Mouse (Mus musculus): Measurements from ENCODE around the gene Wdr90. TPM values are rescaled to one million over a fixed set of nuclear protein-coding genes. Genes with fewer than 3 reads are reported as not detected.

Wdr90 gene
- polyA plus RNA-seq, 1 experiment, result 34.5 TPM

GRCm38 (mm10) chr17:25861704-25862612, 657 bp upstream of the Wdr90 start:
- H3K4me3 ChIP-seq (ENCODE audit: extremely low read depth, insufficient read depth, insufficient read length), result peak overlapping the region; percentile 67
- 17% methylated on average over 6 of the region's 6 CpGs for WGBS
- TF ChIP-seq POLR2A (IDR thresholded peaks at IDR 0.05; ENCODE audit: low read depth, low read length) (no peak), CTCF (IDR thresholded peaks at IDR 0.05; ENCODE audit: extremely low read depth, insufficient read depth, insufficient read length, insufficient replicate concordance) (no peak)
- no peaks in the 10 kb centered on the region for H3K36me3 ChIP-seq (ENCODE audit: control insufficient read depth, insufficient read depth, low read length)
- DNase-seq (ENCODE audit: low read depth in 1 of 2, low spot score in 2 of 2), result no peak
- no peaks in the 10 kb centered on the region for H3K27me3 ChIP-seq (ENCODE audit: control insufficient read depth, insufficient read depth, low read length)
- H3K27ac ChIP-seq (ENCODE audit: insufficient read depth, low read length), result peak overlapping the region; percentile 66
- peaks cover 3% of the 10 kb centered on the region; the same call in 1 of the 2 replicates for H3K4me1 ChIP-seq (ENCODE audit: control insufficient read depth, insufficient read depth, insufficient read length)

- TF ChIP-seq CTCF (IDR thresholded peaks at IDR 0.05; ENCODE audit: extremely low read depth, insufficient read depth, insufficient read length, insufficient replicate concordance), result no peak
- TF ChIP-seq POLR2A (IDR thresholded peaks at IDR 0.05; ENCODE audit: low read depth, low read length), result no peak
- no peaks in the 10 kb centered on the region for H3K36me3 ChIP-seq (ENCODE audit: control insufficient read depth, insufficient read depth, low read length)
- H3K27me3 ChIP-seq (ENCODE audit: control insufficient read depth, insufficient read depth, low read length), result no peaks in the 10 kb centered on the region
- H3K27ac ChIP-seq (ENCODE audit: insufficient read depth, low read length), result no peak overlapping the region
- H3K4me3 ChIP-seq (ENCODE audit: extremely low read depth, insufficient read depth, insufficient read length), result no peak overlapping the region
- WGBS, result 91% methylated on average over 6 of the region's 6 CpGs
- DNase-seq (ENCODE audit: low read depth in 1 of 2, low spot score in 2 of 2), result no peak
- peaks cover 3% of the 10 kb centered on the region; the same call in 1 of the 2 replicates for H3K4me1 ChIP-seq (ENCODE audit: control insufficient read depth, insufficient read depth, insufficient read length)
Measured at GRCm38 (mm10) chr17:25860229-25860628, 1.1 kb downstream of the Wdr90 start.

- peak; percentile 53; the same call in 1 of the 2 replicates for TF ChIP-seq POLR2A (IDR thresholded peaks at IDR 0.05; ENCODE audit: low read depth, low read length)
- peak; percentile 36; the same call in 1 of the 2 replicates for TF ChIP-seq CTCF (IDR thresholded peaks at IDR 0.05; ENCODE audit: extremely low read depth, insufficient read depth, insufficient read length, insufficient replicate concordance)
- Histone ChIP-seq H3K36me3 (ENCODE audit: control insufficient read depth, insufficient read depth, low read length) (peaks cover 26% of the 10 kb centered on the region), H3K27me3 (ENCODE audit: control insufficient read depth, insufficient read depth, low read length) (no peaks in the 10 kb centered on the region), H3K4me3 (ENCODE audit: extremely low read depth, insufficient read depth, insufficient read length) (peak within 1 kb of the TSS; percentile 84), H3K4me1 (ENCODE audit: control insufficient read depth, insufficient read depth, insufficient read length) (peaks cover 15% of the 10 kb centered on the region), H3K27ac (ENCODE audit: insufficient read depth, low read length) (peak within 1 kb of the TSS; percentile 86)
- peak; percentile 81 to 97 for DNase-seq (ENCODE audit: low read depth in 1 of 2, low spot score in 2 of 2)
- 0% methylated on average over 21 of the region's 21 CpGs for WGBS
Measured at GRCm38 (mm10) chr17:25844396-25844901, 16.9 kb downstream of the Wdr90 start, which contains the start of gene Rhot2. Gene Rhot2, minus strand, starts transcription at chr17:25844851.

- H3K4me1 ChIP-seq (ENCODE audit: control insufficient read depth, insufficient read depth, insufficient read length), result peaks cover 15% of the 10 kb centered on the region
- H3K27ac ChIP-seq (ENCODE audit: insufficient read depth, low read length), result peak overlapping the region; percentile 86
- no peak for DNase-seq (ENCODE audit: low read depth in 1 of 2, low spot score in 2 of 2)
- H3K36me3 ChIP-seq (ENCODE audit: control insufficient read depth, insufficient read depth, low read length), result peaks cover 30% of the 10 kb centered on the region
- H3K27me3 ChIP-seq (ENCODE audit: control insufficient read depth, insufficient read depth, low read length), result no peaks in the 10 kb centered on the region
- peak overlapping the region; percentile 84 for H3K4me3 ChIP-seq (ENCODE audit: extremely low read depth, insufficient read depth, insufficient read length)
- 1% methylated on average over 38 of the region's 38 CpGs for WGBS
- TF ChIP-seq POLR2A (IDR thresholded peaks at IDR 0.05; ENCODE audit: low read depth, low read length) (no peak), CTCF (IDR thresholded peaks at IDR 0.05; ENCODE audit: extremely low read depth, insufficient read depth, insufficient read length, insufficient replicate concordance) (no peak)
Measured at GRCm38 (mm10) chr17:25843636-25844395, 17.5 kb downstream of the Wdr90 start.

GRCm38 (mm10) chr17:25843122-25843521, 18.2 kb downstream of the Wdr90 start:
- TF ChIP-seq CTCF (IDR thresholded peaks at IDR 0.05; ENCODE audit: extremely low read depth, insufficient read depth, insufficient read length, insufficient replicate concordance) (no peak), POLR2A (IDR thresholded peaks at IDR 0.05; ENCODE audit: low read depth, low read length) (no peak)
- Histone ChIP-seq H3K4me3 (ENCODE audit: extremely low read depth, insufficient read depth, insufficient read length) (no peak overlapping the region), H3K36me3 (ENCODE audit: control insufficient read depth, insufficient read depth, low read length) (peaks cover 30% of the 10 kb centered on the region), H3K27ac (ENCODE audit: insufficient read depth, low read length) (no peak overlapping the region), H3K27me3 (ENCODE audit: control insufficient read depth, insufficient read depth, low read length) (no peaks in the 10 kb centered on the region), H3K4me1 (ENCODE audit: control insufficient read depth, insufficient read depth, insufficient read length) (peaks cover 15% of the 10 kb centered on the region)
- no peak for DNase-seq (ENCODE audit: low read depth in 1 of 2, low spot score in 2 of 2)
- WGBS, result 91% methylated on average over 4 of the region's 4 CpGs

GRCm38 (mm10) chr17:25842509-25842908, 18.8 kb downstream of the Wdr90 start:
- Histone ChIP-seq H3K4me3 (ENCODE audit: extremely low read depth, insufficient read depth, insufficient read length) (no peak overlapping the region), H3K4me1 (ENCODE audit: control insufficient read depth, insufficient read depth, insufficient read length) (peaks cover 15% of the 10 kb centered on the region), H3K36me3 (ENCODE audit: control insufficient read depth, insufficient read depth, low read length) (peaks cover 30% of the 10 kb centered on the region), H3K27ac (ENCODE audit: insufficient read depth, low read length) (no peak overlapping the region), H3K27me3 (ENCODE audit: control insufficient read depth, insufficient read depth, low read length) (no peaks in the 10 kb centered on the region)
- WGBS, result 90% methylated on average over 3 of the region's 3 CpGs
- TF ChIP-seq POLR2A (IDR thresholded peaks at IDR 0.05; ENCODE audit: low read depth, low read length), result no peak
- no peak for TF ChIP-seq CTCF (IDR thresholded peaks at IDR 0.05; ENCODE audit: extremely low read depth, insufficient read depth, insufficient read length, insufficient replicate concordance)
- no peak for DNase-seq (ENCODE audit: low read depth in 1 of 2, low spot score in 2 of 2)
